Mouse (Mus musculus): ENCODE data around the gene Cnot4.

GRCm38 (mm10) chr6:35010705-35011104 lies 122.8 kb downstream of the Cnot4 start:
- TF ChIP-seq CTCF (IDR thresholded peaks at IDR 0.05; ENCODE audit: low read depth): no peak
- no peak for TF ChIP-seq EP300 (optimal IDR thresholded peaks at IDR 0.05)

All from stomach, postnatal 0 days (tissue).